Mouse (Mus musculus): ENCODE measurements around the gene Rom1.
"Not testable (repeated sequence)": the region's sequence is repeated elsewhere in the genome, so short reads cannot be mapped to it uniquely, and the experiment has no call there.

Gene Rom1

GRCm38 (mm10) chr19:8929224-8930088 is at the start of gene Rom1, which contains the start of gene Eml3:
Rom1 (minus strand) TSS chr19:8929356.
Eml3 (plus strand) TSS chr19:8929552.
- peak; percentile 86 for DNase-seq (ENCODE audit: low read depth, low spot score)

- peak; percentile 88 for DNase-seq (ENCODE audit: low read depth, low spot score)
These were observed 47.4 kb upstream of the Rom1 start for GRCm38 (mm10) chr19:8976535-8976934.

DNA sequence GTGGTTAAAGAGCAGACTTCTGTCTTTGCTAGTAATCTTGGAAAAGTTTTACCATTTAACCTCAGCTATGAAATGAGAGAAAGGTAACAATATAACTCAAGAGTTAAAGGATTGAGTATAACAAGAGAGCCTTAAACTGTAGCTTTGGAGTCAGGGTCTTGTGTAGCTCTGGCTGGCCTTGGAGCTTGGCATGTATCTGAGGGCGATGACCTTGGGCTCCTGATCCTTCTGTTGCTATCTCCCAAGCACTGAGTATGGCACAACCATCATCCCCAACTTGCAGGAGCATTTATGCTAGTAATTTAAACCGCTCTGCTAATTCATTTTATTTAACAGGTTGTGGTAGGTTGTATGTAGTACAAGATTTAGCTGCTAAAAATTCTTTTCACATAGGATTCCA is 46.3 kb upstream of the Rom1 start:
- DNase-seq (ENCODE audit: low read depth, low spot score): no peak

DNA sequence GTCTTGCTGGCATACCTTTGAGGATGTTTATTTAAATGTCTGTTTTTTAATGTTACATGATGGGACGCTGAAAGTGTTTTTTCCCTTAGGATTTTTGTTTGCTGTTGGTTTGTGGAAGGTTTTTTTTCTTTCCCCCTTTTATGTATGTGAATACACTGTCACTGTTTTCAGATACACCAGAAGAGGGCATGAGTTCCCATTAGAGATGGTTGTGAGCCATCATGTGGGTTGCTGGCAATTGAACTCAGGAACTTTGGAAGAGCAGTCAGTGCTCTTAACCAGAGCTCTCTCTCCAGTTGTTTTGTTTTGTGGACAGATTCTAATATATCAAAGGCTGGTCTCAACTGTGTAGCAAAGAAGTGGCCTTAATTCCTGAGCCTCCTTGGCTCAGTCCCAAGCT is 45.5 kb upstream of the Rom1 start:
- no peak for DNase-seq (ENCODE audit: low read depth, low spot score)

DNA sequence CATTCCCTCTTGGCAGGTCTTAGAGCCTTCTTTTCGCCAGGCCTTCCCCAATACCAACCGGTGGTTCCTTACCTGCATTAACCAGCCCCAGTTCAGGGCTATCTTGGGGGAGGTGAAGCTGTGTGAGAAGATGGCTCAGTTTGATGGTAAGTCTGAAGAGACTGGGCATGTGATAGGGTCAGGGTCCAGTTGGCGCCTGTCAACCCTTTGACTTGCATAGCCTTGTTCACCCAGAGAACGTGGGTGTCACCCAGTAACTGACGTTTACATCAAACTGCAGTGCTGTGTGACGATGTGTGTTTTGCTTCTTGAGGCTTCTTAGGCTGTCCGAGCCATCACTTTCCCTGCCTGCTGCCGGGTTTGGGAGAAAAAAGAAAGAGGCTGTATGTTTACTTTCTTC is 43.3 kb upstream of the Rom1 start:
- not testable (repeated sequence) for DNase-seq (ENCODE audit: low read depth, low spot score)

- no peak for DNase-seq (ENCODE audit: low read depth, low spot score)
These were observed 38.7 kb upstream of the Rom1 start for GRCm38 (mm10) chr19:8967893-8968292.

GRCm38 (mm10) chr19:8967373-8967743 is 38.2 kb upstream of the Rom1 start:
- DNase-seq (ENCODE audit: low read depth, low spot score): no peak

GRCm38 (mm10) chr19:8966590-8967372 is 37.6 kb upstream of the Rom1 start, which contains the start of gene Eef1g:
Eef1g (plus strand) TSS chr19:8967041.
- DNase-seq (ENCODE audit: low read depth, low spot score): peak; percentile 99

GRCm38 (mm10) chr19:8966198-8966589 is 37.0 kb upstream of the Rom1 start:
- no peak for DNase-seq (ENCODE audit: low read depth, low spot score)

- no peak for DNase-seq (ENCODE audit: low read depth, low spot score)
These were observed 36.6 kb upstream of the Rom1 start for GRCm38 (mm10) chr19:8965771-8966170.

GRCm38 (mm10) chr19:8965075-8965474 is 35.9 kb upstream of the Rom1 start:
- DNase-seq (ENCODE audit: low read depth, low spot score): no peak

DNA sequence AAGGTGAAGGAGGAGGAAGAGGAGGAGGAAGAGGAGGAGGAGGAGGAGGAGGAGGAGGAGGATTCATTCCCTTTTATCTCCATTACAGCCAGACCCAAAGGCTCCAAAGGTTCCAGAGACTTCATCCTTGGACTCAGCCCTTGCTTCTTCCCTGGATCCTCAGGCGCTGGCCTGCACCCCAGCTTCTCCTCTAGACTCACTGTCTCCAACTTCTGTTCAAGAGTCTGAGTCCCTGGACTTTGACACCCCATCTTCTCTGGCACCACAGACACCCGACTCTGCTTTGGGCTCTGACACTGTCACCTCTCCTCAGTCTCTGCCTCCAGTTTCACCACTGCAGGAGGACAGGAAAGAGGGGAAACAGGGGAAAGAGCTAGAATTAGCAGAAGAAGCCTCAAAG is 33.1 kb upstream of the Rom1 start:
- no peak for DNase-seq (ENCODE audit: low read depth, low spot score)

DNA sequence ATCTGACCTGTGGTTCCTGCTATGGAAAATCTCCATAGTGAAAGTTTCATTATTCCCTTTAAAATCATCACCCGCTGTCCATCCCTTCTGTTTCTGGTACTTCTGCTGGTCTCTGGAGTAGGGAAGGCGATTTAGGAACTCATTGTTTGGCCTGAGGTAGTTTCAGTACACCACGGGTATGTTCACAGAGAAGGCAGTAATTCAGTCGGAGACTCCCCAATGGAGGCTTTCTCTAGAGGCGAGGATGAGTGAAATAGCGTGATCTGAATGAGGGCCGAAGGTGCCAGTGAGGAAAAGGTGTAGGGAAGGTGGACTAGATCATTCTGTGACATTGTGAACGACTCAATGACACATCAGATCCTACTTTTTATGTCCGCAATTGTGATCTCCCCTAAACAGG is 25.0 kb upstream of the Rom1 start:
- DNase-seq (ENCODE audit: low read depth, low spot score): peak; percentile 28

DNA sequence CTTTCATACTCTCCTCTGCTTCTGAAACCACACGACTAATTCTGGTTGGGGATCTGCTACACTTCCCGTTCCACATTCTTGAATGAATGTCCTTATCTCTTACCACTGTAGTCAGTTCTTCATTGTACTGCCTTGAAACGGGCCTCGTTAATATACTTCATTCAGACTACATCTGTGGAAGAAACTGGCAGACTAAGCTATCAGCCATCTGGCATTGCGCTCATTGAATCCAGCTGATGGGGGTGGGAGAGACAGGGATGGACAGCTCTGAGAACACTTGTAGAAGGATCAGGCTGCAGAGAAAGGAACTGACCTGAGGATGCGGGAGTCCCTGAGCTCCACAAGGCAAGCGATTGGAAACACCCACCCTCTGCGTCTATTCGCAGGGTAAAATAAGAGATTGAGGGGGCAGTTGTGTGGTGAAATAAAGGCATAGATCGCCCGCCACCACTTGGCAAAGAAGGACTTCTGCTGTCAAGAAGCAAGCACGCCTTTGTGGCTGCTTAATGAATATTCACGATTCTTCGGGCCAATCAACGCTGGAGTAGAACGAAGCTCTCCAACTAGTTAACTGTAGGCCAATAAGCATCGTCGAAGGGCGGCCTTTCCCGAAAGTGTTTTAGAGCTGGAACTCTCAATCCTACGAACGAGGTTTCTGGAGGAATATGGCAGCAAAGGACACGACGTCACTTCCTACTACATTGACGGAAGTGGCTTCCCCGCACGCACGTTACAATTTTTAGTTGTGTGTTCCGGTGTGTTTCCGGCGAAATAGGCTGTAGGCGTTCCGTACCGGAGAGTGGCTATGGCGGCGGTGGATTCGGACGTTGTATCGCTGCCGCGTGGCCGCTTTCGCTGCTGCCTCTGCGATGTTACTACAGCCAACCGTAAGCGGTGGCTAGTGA is 24.2 kb upstream of the Rom1 start, which contains the start of gene Tut1:
Tut1 (plus strand) TSS at position 713 of the 905 bp plus-strand sequence.
- peak; percentile 97 for DNase-seq (ENCODE audit: low read depth, low spot score)

GRCm38 (mm10) chr19:8952241-8952640 is 23.1 kb upstream of the Rom1 start:
- no peak for DNase-seq (ENCODE audit: low read depth, low spot score)

GRCm38 (mm10) chr19:8950190-8950589 is 21.0 kb upstream of the Rom1 start:
- no peak for DNase-seq (ENCODE audit: low read depth, low spot score)

DNA sequence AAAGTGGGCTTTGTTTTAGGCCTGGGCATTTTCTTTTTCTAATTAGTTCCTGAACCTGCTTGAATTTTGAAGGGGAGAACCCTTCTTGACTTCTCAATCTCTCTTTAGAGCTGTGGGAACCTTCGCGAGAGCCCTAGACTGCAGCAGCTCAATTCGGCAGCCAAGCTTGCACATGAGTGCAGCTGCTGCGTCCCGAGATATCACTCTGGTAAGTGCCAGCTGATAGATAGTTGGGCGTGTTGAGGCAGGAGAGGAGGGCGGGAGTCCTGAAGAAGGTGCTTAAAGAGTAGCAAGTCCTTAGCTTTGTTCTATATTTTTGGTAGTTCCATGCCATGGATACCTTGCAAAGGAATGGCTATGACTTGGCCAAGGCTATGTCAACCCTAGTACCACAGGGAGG is 17.8 kb upstream of the Rom1 start:
- DNase-seq (ENCODE audit: low read depth, low spot score): no peak

- no peak for DNase-seq (ENCODE audit: low read depth, low spot score)
These were observed 16.1 kb upstream of the Rom1 start for GRCm38 (mm10) chr19:8945251-8945650.

DNA sequence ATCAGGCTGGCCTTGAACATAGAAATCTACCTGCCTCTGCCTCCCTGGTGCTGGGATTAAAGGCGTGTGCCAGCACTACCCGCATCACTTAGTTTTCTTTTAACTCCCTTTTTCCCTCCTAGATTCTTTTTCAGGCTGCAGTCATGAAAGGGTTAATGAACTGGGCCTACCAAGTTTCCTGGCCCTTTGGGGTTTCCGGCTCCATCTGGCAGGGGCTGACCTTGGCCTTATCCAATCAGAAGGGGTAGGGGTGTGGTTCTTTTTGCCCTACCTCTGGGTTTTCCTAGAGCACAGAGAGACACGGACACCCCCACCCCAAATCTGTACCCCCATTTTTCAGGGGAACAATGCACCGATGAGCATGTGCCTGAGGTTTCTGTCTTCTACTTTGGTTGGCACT is 15.6 kb upstream of the Rom1 start:
- DNase-seq (ENCODE audit: low read depth, low spot score): peak; percentile 73

- DNase-seq (ENCODE audit: low read depth, low spot score): no peak
These were observed 14.9 kb upstream of the Rom1 start for GRCm38 (mm10) chr19:8944062-8944461.

DNA sequence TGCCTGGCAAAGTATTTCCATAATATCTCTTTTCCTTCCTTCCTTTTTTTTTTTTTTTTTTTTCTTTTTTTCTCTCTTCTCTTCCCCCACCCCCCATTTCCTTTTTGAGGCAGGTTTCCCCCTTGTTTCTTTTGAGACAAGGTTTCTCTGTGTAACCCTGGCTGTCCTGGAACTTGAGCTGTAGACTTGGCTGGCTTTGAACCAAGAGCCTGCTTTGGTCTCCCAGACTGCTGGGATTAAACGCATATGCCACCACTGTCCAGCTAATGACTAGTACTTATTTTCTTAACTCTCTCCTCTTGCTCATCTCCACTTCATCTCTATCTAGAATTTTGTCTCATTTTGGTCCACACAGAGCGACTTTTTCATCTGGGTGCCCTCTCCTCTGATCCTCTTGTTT is 13.9 kb upstream of the Rom1 start:
- no peak for DNase-seq (ENCODE audit: low read depth, low spot score)
